Mouse (Mus musculus) stomach, embryonic 14.5 days (tissue): ENCODE measurements around the gene Odf4. TPM values are rescaled to one million over a fixed set of nuclear protein-coding genes. Genes with fewer than 3 reads are reported as not detected.
A peak's percentile ranks its signal among the peaks of the same experiment; 100 is the strongest.

ENCODE experiments used
- ATAC-seq: fragments of 200-750 bp; cut with Nextera tagmentation; 2 replicates; pipeline ENCODE4 v1.8.0; 2017; ENCODE audit warnings: low read depth, moderate TSS enrichment; ENCODE audit not compliant: insufficient number of reproducible peaks, insufficient read depth, low FRiP score
- H3K27ac ChIP-seq: fragments of 300-500 bp; sonication (generic); 2 replicates; pipeline ENCODE4 v1.5.1; 2014; ENCODE audit warnings: mild to moderate bottlenecking, low read length, moderate library complexity, mixed read lengths
- H3K27me3 ChIP-seq: fragments of 300-500 bp; sonication (generic); 2 replicates; pipeline ENCODE4 v1.6.1; 2014; ENCODE audit warnings: low read length, control low read depth, mixed read lengths; ENCODE audit not compliant: control insufficient read depth, insufficient read depth
- H3K36me3 ChIP-seq: fragments of 300-500 bp; sonication (generic); 2 replicates; pipeline ENCODE4 v1.6.1; 2014; ENCODE audit warnings: mild to moderate bottlenecking, control low read depth, low read length, moderate library complexity, mixed read lengths; ENCODE audit not compliant: control insufficient read depth, insufficient read depth
- H3K4me1 ChIP-seq: fragments of 300-500 bp; sonication (generic); 2 replicates; pipeline ENCODE4 v1.6.1; 2014; ENCODE audit warnings: low read length, control low read depth, mixed read lengths; ENCODE audit not compliant: control insufficient read depth, insufficient read depth
- H3K4me2 ChIP-seq: fragments of 300-500 bp; sonication (generic); replicated peaks from 2 replicates; pipeline ENCODE4 v1.6.1; 2014; ENCODE audit warnings: low read depth, low read length, control low read depth
- H3K4me3 ChIP-seq: fragments of 300-500 bp; sonication (generic); 2 replicates; pipeline ENCODE4 v1.5.1; 2014; ENCODE audit warnings: low read depth, low read length, control low read depth
- H3K9ac ChIP-seq: fragments of 300-500 bp; sonication (generic); replicated peaks from 2 replicates; pipeline ENCODE4 v1.6.1; 2014; ENCODE audit warnings: low read depth, mild to moderate bottlenecking, control low read depth, low read length, moderate library complexity, mixed read lengths
- H3K9me3 ChIP-seq: fragments of 300-500 bp; sonication (generic); 2 replicates; pipeline ENCODE4 v1.6.1; 2016; ENCODE audit warnings: low read depth, low read length, control low read depth; ENCODE audit not compliant: control insufficient read depth
- WGBS: fragments of 180-500 bp; shearing (Covaris S2); extraction: QIAGEN DNeasy Blood & Tissue Kit; methylation state at CpG from one replicate; pipeline ENCODE4 v1.1.7; 2014; 5-methylcytosine and 5-hydroxymethylcytosine counted together
- polyA plus RNA-seq: library from polyadenylated mRNA; unstranded; fragments of >200 nt; fragmentation: Nextera tagmentation; extraction: Ambion mirVana; gene quantifications from 2 replicates; pipeline ENCODE4 v1.2.1, GENCODE M21; 2014

The Odf4 gene
- polyA plus RNA-seq, 1 experiment from 2014 or later = 0.55 TPM

DNA sequence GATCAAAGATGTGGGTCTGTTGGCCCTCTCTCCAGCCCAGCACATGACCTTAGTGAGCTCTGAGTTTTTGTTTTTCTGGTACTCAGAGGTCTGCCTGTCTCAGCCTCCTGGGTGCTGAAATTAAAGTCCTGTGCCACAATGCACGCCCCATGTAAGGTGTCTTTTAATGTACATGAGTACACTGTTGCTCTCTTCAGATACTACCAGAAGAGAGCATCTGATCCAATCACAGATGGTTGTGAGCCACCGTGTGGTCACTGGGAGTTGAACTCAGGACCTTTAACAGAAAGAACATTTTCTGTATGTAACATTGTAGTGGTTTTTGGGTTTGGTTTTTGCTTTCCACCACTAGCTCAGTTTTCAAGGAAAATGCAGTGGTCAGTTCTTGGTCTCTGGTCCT, 23.1 kb downstream of the Odf4 start:
- H3K4me2 ChIP-seq = no peak overlapping the region
- WGBS = 89% methylated on average over 2 of the region's 2 CpGs
- peaks cover 35% of the 10 kb centered on the region for H3K36me3 ChIP-seq
- H3K9me3 ChIP-seq = no peaks in the 10 kb centered on the region
- no peaks in the 10 kb centered on the region for H3K27me3 ChIP-seq
- no peak overlapping the region for H3K9ac ChIP-seq
- no peak for ATAC-seq
- no peak overlapping the region for H3K4me3 ChIP-seq
- H3K4me1 ChIP-seq = 0 out of 2 replicates have a peak, but pooled peaks cover 2% of the 10 kb centered on the region
- H3K27ac ChIP-seq = no peak overlapping the region

DNA sequence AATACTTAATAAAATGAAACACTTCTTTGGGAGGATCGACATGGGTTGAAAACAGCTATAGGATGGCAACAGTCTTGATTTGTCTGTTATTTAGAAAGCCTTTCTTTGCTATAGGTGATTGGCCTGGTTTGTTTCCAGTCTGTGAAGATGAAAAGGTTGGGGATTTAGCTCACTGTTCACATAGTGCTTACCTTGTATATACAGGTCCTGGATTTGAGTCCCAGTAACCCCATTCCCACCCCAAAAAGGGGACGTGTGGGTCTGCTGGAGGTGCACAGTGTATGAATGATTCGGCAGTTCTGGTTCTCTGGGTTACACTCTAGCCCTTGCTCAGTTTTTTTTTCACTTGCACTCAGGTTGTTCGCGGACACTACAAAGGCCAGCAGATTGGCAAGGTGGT, 24.1 kb downstream of the Odf4 start:
- Histone ChIP-seq H3K4me2 (peak overlapping the region; percentile 52), H3K27ac (no peak overlapping the region), H3K27me3 (no peaks in the 10 kb centered on the region), H3K9ac (no peak overlapping the region; the same call in 1 of the 2 replicates), H3K9me3 (no peaks in the 10 kb centered on the region), H3K36me3 (peaks cover 35% of the 10 kb centered on the region), H3K4me3 (peak overlapping the region; percentile 79), H3K4me1 (0 out of 2 replicates have a peak, but pooled peaks cover 2% of the 10 kb centered on the region)
- 82% methylated on average over 5 of the region's 5 CpGs for WGBS
- ATAC-seq = no peak

DNA sequence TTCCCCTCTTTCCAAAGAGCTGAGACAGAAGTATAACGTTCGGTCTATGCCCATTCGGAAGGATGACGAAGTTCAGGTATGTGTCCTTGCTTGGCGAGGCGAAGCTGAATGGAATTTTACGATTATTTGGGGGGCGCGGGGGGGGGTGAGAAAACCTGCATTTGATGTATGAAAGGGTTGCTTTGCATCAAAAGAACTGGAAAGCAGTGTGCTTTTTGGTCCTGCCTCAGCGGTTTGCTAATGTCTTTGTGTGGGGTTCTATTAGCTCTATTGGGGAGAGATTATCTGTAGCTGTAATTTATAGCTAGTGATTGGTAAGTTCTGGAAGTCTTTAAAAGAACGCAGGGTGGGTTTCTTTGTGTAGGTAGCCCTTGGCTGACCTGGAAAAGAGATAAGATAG, 24.5 kb downstream of the Odf4 start:
- 3% methylated on average over 11 of the region's 11 CpGs for WGBS
- Histone ChIP-seq H3K4me3 (peak overlapping the region; percentile 79), H3K36me3 (peaks cover 35% of the 10 kb centered on the region), H3K4me1 (0 out of 2 replicates have a peak, but pooled peaks cover 2% of the 10 kb centered on the region), H3K27ac (no peak overlapping the region), H3K4me2 (peak overlapping the region; percentile 52), H3K27me3 (no peaks in the 10 kb centered on the region), H3K9ac (peak overlapping the region; percentile 87), H3K9me3 (no peaks in the 10 kb centered on the region)
- no peak for ATAC-seq

DNA sequence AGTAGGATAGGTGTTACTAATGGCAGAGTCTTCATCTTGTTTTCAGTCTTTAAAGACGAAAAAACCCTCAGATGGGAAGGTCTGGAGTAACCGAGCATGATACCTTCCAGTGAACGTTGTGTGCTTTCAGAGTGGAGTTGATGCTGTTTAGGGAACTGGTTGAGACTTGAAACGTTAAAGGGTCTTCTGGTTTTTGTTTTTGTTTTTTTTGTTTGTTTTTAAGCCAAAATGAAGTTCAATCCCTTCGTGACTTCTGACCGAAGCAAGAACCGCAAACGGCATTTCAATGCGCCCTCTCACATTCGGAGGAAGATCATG, 24.9 kb downstream of the Odf4 start:
- peaks cover 35% of the 10 kb centered on the region for H3K36me3 ChIP-seq
- H3K9me3 ChIP-seq = no peaks in the 10 kb centered on the region
- no peaks in the 10 kb centered on the region for H3K27me3 ChIP-seq
- H3K9ac ChIP-seq = peak overlapping the region; percentile 87
- under 1% methylated on average over 10 of the region's 10 CpGs for WGBS
- H3K4me3 ChIP-seq = peak overlapping the region; percentile 79
- H3K4me1 ChIP-seq = 0 out of 2 replicates have a peak, but pooled peaks cover 2% of the 10 kb centered on the region
- peak overlapping the region; percentile 95 for H3K27ac ChIP-seq
- H3K4me2 ChIP-seq = peak overlapping the region; percentile 52
- ATAC-seq = no peak

DNA sequence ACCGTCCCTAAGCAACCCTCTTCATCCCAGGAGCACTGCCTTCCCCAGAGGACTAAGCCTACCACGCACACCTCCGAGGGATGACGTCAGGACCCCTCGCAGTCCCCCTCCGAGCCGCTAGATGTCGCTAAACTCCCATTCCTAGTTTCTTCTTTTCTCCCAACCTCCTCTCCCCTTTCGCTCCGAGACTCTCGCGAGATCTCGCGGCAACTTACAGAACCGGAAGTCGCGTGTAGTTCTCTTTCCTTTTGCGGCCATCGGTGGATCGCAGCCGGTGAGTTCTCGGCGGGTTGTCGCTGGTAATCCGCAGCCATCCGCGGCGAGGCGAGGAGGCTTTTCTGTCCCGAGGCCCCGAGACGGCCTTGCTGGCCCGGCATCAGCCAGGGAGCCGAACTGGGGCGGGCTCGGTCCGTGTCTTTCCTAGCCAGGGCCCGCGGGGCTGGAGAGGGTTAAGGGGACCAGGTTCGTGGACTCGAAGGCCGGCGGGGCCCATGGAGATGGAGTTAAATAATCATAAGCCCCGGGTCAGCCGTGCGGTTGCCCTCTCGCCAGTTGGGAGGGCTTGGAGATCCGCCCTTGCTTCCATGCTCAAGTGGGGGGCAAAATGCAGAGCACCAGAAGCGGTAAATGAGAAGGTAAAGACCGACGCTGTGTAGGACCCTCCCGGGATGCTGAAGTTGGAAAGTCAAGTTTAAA, 25.4 kb downstream of the Odf4 start, which contains the start of gene Rpl26:
Gene Rpl26, plus strand, starts transcription at position 233 of the 696 bp plus-strand sequence.
- peak within 1 kb of the TSS; percentile 66 for H3K4me2 ChIP-seq
- peak; percentile 87 for ATAC-seq
- 0 out of 2 replicates have a peak, but pooled peaks cover 2% of the 10 kb centered on the region for H3K4me1 ChIP-seq
- H3K9ac ChIP-seq = peak within 1 kb of the TSS; percentile 87
- H3K4me3 ChIP-seq = peak within 1 kb of the TSS; percentile 79
- no peaks in the 10 kb centered on the region for H3K27me3 ChIP-seq
- H3K9me3 ChIP-seq = no peaks in the 10 kb centered on the region
- peak within 1 kb of the TSS; percentile 95 for H3K27ac ChIP-seq
- H3K36me3 ChIP-seq = peaks cover 35% of the 10 kb centered on the region
- WGBS = under 1% methylated on average over 52 of the region's 52 CpGs

DNA sequence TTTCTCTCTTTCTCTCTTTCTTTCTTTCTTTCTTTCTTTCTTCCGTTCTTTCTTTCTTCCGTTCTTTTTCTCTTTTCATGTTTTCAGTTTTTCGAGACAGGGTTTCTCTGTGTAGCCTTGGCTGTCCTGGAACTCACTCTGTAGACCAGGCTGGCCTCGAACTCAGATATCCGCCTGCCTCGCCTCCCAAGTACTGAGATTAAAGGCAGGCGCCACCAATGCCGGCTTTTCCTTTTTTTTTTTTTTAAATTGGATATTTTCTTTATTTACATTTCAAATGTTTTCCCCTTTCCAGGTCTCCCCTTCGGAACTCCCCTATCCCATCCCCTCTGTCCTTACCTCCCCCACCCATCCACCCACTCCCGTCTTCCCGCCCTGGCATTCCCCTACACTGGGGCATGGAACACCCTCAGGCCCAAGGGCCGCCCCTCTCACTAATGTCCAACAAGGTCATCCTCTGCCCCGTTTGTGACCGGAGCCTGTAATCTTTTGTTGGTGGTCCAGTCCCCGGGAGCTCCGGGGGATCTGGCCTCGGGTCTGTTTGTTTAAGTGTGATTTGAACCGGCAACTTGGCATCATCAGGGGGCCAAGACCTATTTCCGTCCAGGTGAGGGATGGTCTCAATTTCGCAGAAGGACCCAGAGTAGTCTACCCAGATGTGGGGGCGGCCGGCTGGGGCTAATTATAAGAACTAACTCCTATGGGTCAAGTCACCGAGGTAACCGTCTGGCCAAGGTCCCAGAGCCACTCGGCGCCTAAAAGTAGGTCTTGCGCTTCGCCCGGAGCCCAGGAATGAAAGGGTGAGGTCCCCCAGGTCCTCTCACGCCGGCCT, 26.1 kb downstream of the Odf4 start:
- Histone ChIP-seq H3K9me3 (no peaks in the 10 kb centered on the region), H3K27me3 (no peaks in the 10 kb centered on the region), H3K27ac (no peak overlapping the region), H3K9ac (no peak overlapping the region), H3K4me2 (peak overlapping the region; percentile 66), H3K4me3 (peak overlapping the region; percentile 79), H3K36me3 (peaks cover 32% of the 10 kb centered on the region), H3K4me1 (0 out of 2 replicates have a peak, but pooled peaks cover 2% of the 10 kb centered on the region)
- no peak; the same call in 1 of the 2 replicates for ATAC-seq
- WGBS = 26% methylated on average over 31 of the region's 31 CpGs

DNA sequence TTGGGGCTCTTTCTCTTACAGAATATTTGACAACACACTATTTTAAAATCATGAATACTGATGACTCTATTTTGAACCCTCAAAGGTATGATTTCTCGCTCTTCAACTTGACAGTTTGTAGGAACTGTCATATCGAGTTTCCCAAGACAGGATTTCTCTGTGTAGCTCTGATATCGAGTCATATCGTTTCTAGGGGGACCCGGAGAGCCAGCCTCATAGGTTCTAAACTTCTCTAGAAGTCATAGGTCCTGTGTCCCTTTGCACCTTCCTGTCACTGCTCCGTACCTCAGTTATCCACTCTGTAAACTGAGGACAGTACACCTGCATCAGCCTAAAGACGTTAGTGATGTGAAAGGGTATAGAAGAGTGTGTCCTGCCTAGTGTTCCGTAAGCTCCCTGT, 27.1 kb downstream of the Odf4 start:
- Histone ChIP-seq H3K9ac (no peak overlapping the region), H3K36me3 (peaks cover 23% of the 10 kb centered on the region), H3K4me2 (no peak overlapping the region), H3K4me3 (no peak overlapping the region), H3K9me3 (no peaks in the 10 kb centered on the region), H3K27ac (no peak overlapping the region), H3K4me1 (0 out of 2 replicates have a peak, but pooled peaks cover 2% of the 10 kb centered on the region), H3K27me3 (no peaks in the 10 kb centered on the region)
- whole genome bisulfite sequencing = 82% methylated on average over 8 of the region's 8 CpGs
- ATAC-seq = no peak

DNA sequence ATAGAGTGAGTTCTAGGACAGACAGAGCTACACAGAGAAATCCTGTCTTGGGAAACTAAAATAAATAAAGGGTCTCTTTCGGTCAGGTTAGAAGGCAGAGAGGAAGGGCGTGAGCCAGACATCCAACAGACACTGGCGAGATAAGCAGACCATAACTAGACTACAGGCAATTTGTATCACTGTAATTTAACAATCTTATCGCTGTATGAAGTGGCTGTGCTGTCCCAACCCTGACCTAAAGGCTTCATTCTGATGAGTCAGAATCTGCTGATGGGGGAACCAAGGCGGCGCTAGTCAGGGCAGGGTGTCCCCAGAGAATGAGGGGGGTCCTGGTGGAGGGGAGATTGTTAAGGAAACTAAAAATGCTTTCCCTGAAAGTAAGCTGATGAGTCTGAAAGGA, 28.1 kb downstream of the Odf4 start:
- H3K27ac ChIP-seq = no peak overlapping the region
- WGBS = 84% methylated on average over 6 of the region's 6 CpGs
- H3K9ac ChIP-seq = no peak overlapping the region
- no peak overlapping the region for H3K4me3 ChIP-seq
- H3K27me3 ChIP-seq = no peaks in the 10 kb centered on the region
- peaks cover 12% of the 10 kb centered on the region for H3K36me3 ChIP-seq
- H3K9me3 ChIP-seq = no peaks in the 10 kb centered on the region
- 0 out of 2 replicates have a peak, but pooled peaks cover 2% of the 10 kb centered on the region for H3K4me1 ChIP-seq
- no peak overlapping the region for H3K4me2 ChIP-seq
- ATAC-seq = no peak
